Mouse (Mus musculus): ENCODE measurements around the gene Jaml.
A peak's percentile ranks its signal among the peaks of the same experiment; 100 is the strongest.

DNA sequence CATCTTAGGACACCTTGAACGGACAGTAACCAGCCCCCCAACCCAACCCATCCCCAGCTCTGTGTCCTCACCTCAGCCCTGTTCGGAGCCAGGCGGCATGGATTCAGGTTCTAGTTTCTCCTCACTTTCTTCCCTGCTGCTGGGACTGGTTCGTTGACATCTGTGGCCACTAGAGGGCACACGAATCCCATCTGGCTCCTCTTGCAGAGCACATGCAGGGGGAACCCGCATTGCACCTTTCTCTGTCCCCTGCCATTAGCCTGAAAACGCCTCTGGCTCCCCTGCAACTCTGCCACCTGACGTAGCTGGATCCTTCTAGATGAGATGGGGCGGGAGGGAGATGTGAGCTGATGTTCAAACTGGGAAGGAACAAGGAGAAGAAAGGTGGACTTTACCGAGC is 42.8 kb downstream of the Jaml start:
- TF ChIP-seq CTCF (conservative IDR thresholded peaks at IDR 0.05; ENCODE audit: low read length) (peak; percentile 64), NANOG (IDR thresholded peaks at IDR 0.05; ENCODE audit: borderline replicate concordance, low read length) (no peak)
